ENCODE assay signal across 16 mouse cellular contexts in genomic region chr15:71302541-71302940, GRCm38 (mm10).
"Had no signal": no experiment of that assay in that cellular context is flagged by ENCODE, and none has a peak within 500 bp of the region (broad histone marks: within the 10 kb centered on the region; RNA-seq: fewer than 3 reads in every experiment).

No protein-coding gene starts in this region.

- H3K36me3 ChIP-seq: neural tube, embryonic 13.5 days; neural tube, embryonic 15.5 days; stomach, embryonic 15.5 days had no signal

- H3K9me3 ChIP-seq: neural tube, embryonic 13.5 days; neural tube, embryonic 15.5 days; stomach, embryonic 15.5 days had no signal

- H3K27ac ChIP-seq: neural tube, embryonic 13.5 days; neural tube, embryonic 15.5 days; stomach, embryonic 15.5 days; stomach, postnatal 0 days had no signal

- H3K4me3 ChIP-seq: neural tube, embryonic 13.5 days; neural tube, embryonic 15.5 days; stomach, embryonic 15.5 days had no signal

- H3K4me1 ChIP-seq: neural tube, embryonic 13.5 days; neural tube, embryonic 15.5 days; stomach, embryonic 15.5 days had no signal

- H3K9ac ChIP-seq: neural tube, embryonic 13.5 days; neural tube, embryonic 15.5 days; stomach, embryonic 15.5 days had no signal

- H3K4me2 ChIP-seq: neural tube, embryonic 13.5 days; neural tube, embryonic 15.5 days; stomach, embryonic 15.5 days had no signal

- DNase-seq: retina, postnatal 1 day; right cerebral cortex, adult 18-20 months; right cerebral cortex, postnatal 14 days; right cerebral cortex, postnatal 25 days; right cerebral cortex, postnatal 4 days; spleen, adult 18-20 months; thymus, adult 18-20 months; thymus, adult 2 months; thymus, postnatal 14 days; thymus, postnatal 25 days; thymus, postnatal 36 days; thymus, postnatal 4 days had no signal

- H3K27me3 ChIP-seq: neural tube, embryonic 13.5 days; neural tube, embryonic 15.5 days; stomach, embryonic 15.5 days had no signal
